Mouse (Mus musculus): ENCODE measurements around the gene Wnt9b.

Gene Wnt9b

DNA sequence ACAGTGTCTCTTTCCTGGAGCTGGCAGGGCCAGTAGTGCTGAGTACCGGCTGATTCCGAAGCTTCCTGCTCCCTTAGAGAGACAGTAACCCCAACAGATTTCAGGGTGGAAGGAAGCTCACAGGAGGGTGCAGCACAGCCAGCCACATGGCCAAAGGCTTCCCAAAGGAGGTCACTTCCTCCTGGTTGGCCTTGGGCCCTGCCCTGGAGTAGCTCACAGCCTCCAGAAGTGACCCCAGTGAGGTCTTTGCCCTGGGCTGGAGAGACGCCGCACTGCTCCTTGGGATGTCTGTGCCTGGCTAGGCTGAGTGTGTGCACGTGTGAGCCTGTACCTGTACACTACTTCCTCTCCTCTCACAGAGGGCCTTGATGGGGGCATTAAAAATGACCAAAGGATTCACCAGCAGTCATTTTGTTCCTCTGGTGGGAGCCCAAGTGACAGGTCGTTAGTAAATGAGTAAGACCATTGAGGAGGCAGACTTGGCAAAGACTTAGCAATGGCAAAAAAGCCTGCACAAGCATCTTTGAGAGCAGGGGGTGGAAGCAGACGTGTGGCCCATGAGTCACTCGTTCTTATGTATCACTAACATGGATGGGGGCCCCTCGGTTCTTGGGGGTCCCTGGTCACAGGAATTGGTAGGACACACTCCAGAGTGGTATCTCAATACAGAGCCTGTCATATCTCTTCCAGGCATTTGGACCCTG is 20.2 kb downstream of the Wnt9b start:
- no peak for DNase-seq

DNA sequence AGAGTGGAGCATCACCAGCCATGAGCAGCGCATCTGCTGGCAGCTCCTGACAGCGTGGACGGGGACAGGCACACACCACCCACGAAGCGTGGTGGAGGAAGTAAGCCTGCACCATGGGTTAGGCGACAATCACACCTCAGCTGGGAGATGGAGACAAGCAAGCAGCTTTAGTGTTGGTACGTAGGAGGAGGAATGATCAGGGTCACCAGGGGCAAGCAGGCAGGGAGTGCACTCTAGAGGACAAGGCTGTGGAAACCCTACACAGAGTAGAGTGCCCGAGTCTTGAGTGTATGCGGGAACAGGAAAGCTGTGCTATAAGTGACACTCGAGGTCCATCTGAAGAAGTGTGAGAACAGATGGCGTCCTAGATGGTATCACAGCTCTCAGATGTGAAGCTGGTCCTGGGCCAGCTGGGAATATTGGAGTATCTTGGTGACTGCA is 25.3 kb downstream of the Wnt9b start:
- DNase-seq: no peak

DNA sequence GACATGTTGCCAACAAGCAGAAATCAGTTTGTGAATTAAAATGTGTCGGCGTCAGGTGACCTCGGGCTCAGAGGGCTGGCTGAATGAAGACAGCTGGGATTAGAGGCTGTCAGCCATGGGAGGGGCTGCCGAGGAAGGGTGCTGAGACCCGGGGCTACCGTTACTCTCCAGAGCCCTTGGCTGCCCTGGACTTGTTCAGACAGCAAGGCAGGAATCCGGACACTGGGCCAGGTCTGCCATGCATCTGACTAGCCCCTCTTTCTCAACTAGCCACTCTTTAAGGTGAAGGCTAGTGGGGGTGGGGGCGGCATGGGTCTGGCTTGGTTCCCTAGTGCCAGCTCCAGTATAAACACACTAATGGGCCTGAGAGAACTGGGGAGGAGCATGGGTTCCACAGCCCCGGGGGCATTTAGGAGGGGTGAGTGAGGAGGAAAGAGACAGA is 27.6 kb downstream of the Wnt9b start:
- peak; percentile 31 for DNase-seq

DNA sequence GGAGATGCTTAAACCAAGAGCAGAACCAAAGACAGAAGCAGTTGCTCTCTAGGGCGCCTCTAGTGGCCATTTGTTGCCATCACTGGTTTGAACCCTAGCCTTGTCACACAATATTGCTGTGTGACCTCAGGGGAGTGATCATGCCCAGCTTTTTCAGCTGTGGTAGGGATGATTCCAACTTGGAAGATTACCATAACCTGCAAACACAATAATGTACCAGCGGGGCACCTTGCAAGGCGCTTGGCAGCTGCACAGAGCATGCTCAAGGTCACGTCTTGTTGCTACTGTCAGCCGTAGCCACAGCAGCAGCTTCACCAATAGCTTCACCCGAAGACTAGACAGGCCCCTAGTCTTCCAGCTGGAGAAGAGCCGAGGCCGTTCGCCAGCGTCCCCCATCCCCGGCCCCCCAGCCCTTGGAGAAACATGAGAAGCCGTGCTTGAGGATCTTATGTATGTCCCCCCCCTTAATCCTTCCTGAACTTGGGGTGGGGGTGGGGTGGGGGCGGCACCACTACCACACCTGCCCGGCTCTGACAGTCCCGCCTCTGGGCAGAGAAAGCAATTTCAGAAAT is 28.1 kb downstream of the Wnt9b start:
- peak; percentile 45 for DNase-seq

DNA sequence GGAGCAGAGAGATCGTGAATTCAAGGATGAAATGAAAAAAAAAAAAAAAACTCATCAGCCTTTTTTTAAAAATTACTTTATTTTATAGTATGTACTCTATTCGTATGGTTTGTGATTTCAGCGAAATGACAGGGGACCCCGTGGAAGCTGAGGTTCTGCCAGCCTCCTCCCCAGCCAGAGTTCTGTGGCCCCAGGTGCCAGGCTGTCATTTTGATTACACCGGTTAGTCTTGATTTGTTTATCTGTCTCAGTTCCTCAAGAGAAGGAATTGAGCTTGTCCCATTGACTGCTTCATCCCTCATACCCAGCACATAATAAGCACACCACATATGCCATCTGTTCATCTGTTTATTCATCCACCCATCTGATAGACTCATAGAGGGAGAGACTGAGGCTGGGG is 30.2 kb downstream of the Wnt9b start:
- no peak for DNase-seq

DNA sequence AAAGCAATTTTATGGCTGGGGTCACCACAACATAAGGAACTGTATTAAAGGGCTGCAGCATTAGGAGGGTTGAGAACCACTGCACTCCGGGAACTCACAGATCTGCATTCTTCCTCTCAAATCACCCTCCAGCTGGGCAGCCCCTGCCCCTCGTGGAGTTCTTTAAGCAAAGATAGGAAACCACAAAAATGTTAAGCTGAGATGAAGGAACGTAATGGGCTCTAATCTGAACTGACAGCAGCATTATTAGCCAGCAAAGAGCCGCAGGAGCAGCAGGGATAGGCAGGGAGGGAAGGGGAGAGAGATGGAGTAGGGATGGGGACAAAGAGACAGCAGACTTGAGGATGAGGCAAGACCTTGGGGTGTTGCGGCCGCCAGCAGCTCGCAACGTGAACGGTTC is 32.6 kb downstream of the Wnt9b start:
- no peak for DNase-seq

DNA sequence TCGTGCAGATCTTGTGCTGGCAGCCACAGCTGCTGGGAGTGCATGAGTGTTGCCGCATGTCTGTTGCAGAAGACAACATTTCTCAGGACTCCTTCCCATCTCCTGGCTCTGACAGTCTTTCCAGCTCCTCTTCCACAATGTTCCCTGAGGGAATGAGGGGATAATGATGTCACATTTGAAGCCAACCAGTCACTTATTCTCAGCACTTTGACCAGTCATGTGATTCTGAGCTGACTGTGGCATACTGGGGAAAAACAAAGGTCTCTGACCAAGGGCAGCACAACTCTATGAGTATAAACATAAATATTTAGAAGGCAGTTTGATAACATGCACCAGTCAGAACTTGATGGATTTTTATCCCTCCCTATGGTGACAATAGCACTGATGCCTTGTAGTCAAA is 35.5 kb downstream of the Wnt9b start:
- DNase-seq: no peak

DNA sequence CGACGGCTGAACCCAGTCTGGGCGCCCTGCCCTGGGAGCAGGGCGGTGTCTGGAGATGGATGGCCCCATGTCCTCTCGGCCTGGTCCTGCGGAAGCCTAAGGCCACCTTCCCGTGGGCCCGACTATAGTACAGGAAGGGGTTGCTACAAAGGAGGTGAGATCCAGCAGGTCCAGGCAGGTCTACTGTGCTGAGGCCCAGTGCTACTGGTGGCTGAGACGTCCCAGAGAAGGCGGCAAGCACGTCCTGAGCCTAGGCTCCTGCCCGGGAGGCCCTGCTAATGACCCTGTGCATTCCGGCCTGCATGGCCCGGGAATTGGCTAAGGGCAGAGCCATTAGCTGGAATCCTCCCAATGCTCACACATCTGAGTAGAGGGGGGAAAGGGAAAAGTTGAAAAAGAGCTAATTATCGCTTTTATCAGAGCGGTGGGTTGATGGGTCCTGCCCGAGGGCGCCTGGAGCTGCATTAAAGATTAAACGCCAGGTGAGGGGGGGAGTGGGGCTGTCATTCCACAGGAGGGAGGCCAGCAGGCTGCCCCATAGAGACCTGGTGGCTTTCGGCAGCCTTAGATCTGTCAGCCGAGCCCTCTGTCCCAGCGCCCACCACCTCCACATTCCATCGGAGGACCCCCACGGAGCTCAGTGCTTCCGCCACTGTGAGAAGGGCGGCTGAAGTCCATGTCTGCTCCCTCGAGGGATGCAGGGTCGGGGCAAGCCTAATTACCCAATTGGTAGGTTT is 37.6 kb downstream of the Wnt9b start:
- no peak for DNase-seq

DNA sequence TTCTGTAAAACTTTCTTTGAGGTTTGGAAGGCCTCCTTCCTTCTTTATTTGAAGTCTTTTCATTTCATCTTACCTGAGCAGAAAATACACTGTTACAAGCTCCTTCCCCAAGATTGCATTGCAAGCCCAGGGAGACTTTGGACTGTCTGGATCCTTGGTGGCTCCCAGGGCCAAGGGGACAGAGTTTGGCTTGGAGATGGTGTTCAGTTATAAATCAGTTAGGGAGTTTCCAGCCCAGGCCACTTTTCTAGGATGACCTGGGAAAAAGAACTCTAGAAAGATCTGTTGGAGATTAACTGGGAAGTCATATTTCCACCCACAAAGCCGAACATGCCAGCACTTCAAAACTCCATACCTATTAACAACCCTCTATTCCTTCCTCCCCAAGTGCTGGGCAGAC is 39.6 kb downstream of the Wnt9b start:
- DNase-seq: no peak

DNA sequence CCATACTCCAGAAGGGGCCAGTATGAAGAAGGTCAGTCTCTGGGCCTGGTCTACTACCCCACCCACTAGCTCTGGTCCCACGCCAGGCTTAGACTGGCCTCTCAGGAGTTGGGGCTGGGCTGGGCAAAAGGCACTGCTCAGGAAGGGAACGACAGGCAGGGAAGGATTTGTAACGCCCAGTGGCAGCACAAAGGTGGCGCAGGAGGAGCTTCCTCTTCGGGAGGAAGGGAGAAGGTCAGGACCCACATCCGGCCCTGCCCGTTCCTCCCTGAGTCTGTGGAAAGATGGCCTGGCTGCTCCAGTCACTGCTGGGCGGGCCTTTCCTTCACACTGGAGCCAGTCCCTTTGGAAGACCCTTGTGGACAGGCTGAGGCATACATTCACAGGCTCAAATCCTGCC is 42.6 kb downstream of the Wnt9b start:
- DNase-seq: no peak

DNA sequence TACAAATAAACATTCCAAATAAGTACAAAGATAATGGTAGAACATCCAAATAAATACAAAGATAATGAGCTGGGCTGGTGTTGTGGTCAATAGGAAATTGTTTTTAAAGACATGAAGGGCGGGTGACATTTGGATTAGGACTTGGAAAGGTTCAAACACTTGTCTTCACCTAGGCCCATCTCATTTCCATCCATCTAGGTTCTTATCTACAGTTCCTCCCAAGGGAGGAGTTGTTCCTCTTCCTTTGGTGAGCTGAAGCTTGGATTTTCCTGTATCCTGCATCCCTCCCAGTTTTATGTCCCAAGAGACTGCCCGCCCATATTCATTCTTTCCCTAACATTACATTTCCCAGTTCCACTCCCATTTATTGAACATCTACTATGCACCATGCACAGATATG is 51.4 kb downstream of the Wnt9b start:
- no peak for DNase-seq

DNA sequence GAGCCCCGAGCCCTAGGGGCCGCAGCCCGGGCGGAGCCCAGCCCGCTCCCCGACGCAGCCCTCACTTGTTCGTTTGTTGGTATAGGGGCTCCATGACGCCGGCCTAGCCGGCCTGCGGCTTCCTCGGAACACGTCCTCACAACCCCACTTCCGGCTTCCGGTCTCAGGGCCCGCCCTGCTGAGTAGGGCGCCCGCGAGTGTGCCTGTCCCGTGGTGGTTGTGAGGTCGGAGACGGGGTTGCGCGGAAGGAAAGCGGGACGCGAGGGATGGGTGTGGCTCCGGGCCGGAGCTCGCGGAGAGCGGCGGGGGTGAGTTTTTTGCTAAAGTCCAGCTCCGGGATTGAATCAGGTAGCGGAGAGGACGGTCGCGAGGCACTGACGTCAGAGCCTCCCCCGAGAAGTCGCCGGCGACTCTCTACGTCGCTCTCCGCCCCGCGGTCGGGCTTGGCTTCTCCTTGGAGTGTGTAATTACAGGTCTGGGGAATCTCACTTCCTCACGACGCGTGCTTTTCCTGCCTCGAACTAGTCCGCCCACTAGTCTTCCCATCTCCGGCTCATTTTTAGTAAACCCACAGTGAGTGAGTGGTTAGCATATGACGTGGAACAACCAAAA is 52.0 kb downstream of the Wnt9b start, which contains the start of gene Gosr2:
Gosr2 (minus strand) TSS at position 334 of the 612 bp plus-strand sequence.
- peak; percentile 87 for DNase-seq

DNA sequence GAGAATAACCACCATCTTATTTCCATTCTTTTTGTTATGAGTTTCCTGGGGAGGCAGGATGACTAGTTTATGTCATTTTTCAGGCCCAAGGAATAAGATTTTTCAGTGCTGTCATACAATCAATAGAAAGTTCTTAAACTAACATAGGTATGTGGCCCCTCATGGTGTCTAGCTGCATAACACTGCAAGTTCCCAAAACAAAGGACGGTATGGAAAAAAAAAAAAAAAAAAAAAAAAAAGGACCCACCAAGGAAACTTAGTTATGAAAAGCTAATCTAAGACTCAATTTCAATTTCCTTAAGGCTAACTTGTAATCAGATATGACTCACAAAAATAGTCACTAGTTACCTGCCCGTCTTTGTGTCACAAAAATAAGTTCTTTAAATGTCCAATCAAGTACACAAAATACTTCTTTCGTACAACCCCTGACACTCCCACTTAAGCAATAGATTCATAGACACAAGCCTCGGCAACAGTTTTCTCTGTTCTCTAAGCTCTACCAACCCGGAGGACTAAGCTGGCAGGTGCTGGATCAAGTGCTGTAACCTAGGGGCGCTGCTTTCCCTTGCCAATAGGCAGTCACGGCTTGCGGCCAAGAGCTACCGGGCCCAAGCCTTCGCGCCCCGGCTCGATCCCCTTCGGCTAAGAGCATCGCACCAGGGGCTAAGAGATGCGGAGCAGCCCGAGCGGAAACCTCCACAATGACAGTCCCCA is 52.6 kb downstream of the Wnt9b start:
- no peak for DNase-seq

DNA sequence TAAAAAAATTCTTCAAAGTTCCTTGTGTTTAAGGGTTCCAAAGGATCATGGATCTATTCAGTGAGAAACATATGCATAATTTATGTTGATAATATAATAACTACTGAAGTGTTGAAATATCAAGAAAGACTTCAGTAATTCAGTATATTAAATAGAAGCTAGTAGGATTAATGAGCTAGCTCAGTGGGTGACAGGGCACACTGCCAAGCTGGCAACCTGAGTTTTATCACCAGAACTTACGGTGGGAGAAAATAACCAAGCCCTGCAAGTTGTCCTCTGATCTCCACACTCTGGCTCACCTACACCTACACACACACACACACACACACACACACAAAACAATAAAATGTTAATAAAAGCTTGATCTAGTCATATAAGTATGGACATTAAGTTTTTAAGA is 56.4 kb downstream of the Wnt9b start:
- no peak for DNase-seq

DNA sequence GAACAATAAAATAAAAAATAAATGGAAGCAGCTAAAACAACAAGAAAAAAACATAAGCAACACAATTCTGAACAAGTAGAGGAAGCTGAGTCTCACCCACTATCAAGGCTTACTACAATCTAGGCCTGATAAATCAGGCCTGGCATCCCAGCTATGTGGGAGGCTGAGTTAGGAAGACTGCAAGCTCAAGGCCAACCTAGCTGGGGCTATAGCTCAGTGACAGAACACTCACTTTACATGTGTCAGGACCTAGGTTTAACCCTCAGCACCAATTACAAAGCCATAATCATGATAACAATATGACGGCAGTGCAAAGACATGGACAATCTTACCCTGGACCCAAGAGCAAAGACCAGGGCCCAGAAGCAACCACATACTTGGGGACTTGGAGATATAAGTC is 58.6 kb downstream of the Wnt9b start:
- DNase-seq: no peak

DNA sequence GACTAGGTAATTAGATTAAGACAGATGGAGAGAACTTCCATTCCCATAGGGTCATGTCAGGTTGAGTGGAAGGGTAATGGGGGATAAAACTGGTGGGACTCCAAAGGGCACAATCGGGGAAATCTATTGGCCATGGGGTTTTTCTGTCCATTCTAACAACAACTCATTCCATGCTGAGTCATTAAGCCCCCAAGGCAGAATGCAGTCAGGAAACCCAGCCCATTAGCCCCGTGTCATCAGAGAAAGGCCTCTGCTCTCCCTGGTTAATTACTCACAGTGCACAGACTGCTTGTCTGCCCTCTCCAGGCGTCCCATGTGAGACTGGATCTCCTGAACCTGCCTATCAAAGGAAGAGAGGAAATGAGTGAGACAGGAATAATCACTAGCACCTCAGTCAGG is 60.6 kb downstream of the Wnt9b start:
- DNase-seq: no peak

DNA sequence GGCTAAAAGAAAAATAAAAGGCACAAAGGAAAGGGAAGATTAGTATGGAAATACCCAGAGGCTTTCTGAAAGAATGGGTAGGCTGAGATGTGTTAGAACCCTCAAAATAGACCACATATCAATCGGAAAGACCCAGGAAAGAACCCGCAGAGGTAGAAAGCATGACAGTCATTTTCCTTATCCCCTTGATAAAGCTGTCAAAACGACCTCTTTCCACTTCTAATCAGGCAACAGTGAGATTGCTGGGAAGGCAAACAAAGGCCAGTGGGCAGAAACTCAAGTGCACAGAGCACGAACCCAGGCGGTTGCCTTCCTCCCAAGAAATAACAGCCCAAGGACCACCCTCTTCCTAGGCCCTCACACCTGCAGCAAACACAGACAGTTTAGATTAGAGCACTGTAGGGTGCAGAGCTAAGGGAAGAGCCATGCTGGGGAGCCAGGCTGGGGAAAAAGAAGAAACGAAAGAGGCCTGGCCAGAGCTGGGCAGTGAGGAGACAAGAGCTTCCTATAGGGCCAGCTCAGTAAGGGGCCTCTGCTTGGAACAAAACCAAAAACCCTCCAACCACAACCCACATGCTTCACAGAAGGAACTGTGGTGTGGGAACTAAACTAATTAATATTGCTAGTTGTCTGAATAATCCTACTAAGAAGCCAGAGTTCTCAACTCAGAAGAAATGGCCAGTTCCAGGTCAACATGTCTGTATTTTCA is 61.2 kb downstream of the Wnt9b start:
- DNase-seq: no peak

DNA sequence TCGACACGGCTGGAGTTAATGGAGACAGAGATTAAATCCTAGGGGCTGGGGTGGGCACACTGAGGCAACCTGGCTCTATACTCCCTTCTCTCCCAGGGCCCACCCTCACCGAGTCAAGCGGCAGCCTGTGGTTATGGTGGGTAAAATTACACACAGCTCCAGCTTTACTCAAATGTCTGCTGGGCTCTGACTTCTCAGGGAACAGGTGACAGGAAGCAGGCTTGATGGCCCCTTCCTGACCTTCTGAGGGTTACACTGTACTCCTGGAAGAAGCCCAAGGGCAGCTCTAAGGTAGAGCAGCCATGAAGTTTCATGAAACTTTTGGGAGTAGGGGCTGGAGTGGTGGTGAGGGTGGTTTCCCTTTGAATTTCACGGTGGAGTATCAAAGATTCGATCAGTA is 62.9 kb downstream of the Wnt9b start:
- DNase-seq: no peak

DNA sequence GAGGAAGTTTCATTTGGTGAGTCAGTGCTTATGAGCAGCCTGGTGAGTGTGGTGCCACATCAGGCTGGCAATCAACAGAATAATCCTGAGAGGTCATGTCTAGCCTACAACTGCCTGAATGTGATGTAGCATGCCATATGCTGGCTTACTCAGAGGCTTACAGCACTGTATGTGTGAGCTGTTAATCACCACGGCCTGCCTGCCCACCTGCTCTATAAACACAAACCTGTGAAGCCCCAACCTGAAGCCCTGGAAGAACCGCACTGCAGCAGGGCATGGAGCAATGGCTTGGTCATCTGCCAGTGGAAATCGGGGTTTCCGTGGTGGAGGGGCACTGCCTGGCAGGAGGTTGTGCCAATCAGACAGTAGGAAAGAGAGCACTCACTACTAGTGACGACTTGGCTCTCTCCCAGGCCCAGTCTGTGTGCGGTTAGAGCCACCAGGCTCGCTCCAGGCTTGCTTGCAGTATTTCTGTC is 64.3 kb downstream of the Wnt9b start:
- DNase-seq: no peak

DNA sequence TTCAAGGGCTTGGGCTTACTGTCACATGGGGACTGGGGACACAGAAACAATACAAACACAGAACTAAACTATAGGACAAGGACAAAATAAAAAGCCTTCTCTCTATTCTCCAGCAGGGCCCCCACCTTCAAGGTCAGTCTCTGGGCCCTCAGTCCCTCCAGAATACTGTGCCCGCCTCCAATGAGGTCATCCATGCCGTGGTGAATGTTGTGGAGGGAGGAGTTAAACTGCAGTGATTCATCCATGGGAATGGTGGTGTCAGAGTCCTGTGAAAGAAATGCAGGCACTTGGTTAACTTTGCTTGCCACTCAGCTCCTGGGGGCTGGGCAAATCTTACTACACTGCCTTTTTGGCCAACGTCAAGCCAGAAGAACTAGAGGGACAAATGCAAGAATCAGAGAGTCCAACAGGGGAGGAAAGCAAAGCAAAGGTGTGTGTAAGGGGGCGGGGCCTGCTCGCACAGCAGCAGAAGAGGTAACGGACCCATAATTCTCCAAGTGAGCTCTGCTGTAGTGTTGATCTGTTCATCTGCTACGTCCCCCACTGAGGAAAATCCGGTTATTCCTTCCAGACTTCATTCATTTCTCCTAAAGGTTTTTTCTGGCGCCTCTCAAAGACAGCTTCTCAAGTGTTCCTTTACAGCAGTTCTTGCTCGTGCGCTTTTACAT is 65.8 kb downstream of the Wnt9b start:
- DNase-seq: no peak
